Mouse (Mus musculus) lung, adult 2 months (tissue): ENCODE results near the gene Igsf3.

Experiments used
- CTCF ChIP-seq: fragments of 200-500 bp; IDR thresholded peaks from 2 replicates; pipeline ENCODE4 v1.5.1; 2011; ENCODE audit warnings: mild to moderate bottlenecking, low read length, control low read depth; ENCODE audit not compliant: insufficient read depth
- POLR2A ChIP-seq: fragments of 200-500 bp; IDR thresholded peaks from 2 replicates; pipeline ENCODE4 v1.6.1; 2011; ENCODE audit warnings: low read depth, mild to moderate bottlenecking, control low read depth, low read length, borderline replicate concordance; ENCODE audit errors: extremely low read depth

DNA sequence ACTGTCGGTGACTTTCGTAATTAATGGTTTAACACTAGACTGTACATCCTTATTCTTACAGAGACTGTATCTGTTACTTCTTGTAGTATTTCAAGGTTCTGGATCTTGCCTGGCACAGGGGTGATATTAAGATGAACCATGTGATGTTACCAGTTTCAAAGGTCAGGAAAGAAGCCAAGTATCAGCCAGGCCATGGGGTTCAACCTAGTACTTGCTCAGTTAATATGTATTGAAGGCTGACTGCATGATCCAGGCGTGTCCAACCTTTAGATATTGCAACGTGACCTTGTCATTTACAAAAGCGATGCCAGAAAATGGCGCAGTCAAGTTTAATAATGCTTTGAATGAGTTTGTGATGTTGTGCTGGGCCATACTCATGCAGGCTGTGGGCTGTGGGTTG is 15.1 kb downstream of the Igsf3 start:
- TF ChIP-seq CTCF: no peak
- TF ChIP-seq POLR2A: no peak
